Mouse (Mus musculus): ENCODE data around the gene Ddx54.

- no peak for TF ChIP-seq CTCF (IDR thresholded peaks at IDR 0.05; ENCODE audit: low read depth)
- TF ChIP-seq EP300 (optimal IDR thresholded peaks at IDR 0.05): no peak
These were observed at the start of gene Ddx54, which contains the start of gene Rita1 for GRCm38 (mm10) chr5:120612442-120612821.
